Mouse (Mus musculus) layer of hippocampus, adult 9-10 months (tissue): ENCODE measurements around the gene Gstp1.
A peak's percentile ranks its signal among the peaks of the same experiment; 100 is the strongest.
"Not testable (repeated sequence)": the region's sequence is repeated elsewhere in the genome, so short reads cannot be mapped to it uniquely, and the experiment has no call there.

Source experiments
- DNase-seq: peaks from one replicate; pipeline ENCODE4 v3.0.0; 2022; ENCODE audit warnings: low spot score

The Gstp1 gene

DNA sequence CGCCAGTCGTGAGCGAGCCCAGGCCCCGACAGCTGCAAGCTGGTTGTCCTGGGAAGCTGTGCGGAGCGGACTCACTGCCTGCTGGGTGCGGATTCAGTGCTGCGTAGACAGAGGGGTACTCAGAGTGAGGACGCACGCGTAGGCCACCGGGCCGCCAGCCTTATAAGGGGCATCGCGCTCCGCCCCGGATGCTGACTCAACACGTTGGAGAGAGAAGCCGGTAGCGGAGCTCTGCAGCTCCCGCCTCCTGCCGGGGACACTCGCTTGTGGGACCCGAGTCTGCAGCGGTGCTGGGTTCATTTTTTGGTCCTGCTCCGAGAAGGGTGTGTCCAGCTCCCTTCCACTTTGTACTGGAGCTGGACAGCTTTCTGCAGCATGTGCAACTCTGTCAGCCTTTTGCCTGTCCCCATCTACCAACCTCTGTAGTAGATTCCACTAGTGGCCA is at the start of gene Gstp1:
Gene Gstp1 (minus strand): TSS at position 198 of the 445 bp plus-strand sequence.
- DNase-seq, result peak; percentile 73

DNA sequence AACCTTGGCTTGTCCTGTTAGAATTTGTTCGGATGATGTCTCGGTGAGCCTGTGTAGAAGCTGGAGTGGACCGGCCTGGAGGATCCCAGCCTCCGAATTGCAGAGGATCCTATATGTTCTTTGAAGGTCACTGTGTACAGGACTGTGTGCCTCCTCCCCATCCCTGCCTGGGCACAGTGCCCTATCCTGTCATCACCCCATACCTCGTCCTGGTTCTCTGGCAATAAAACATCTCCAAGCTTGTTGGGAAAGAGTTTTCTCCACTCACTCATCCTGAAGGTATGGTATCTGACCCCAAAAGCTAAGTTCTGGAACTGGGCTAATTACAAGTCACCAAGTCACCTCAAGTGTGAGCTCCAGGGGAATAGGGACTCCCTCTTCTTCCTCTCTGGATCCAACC is 49.3 kb upstream of the Gstp1 start:
- no peak for DNase-seq

DNA sequence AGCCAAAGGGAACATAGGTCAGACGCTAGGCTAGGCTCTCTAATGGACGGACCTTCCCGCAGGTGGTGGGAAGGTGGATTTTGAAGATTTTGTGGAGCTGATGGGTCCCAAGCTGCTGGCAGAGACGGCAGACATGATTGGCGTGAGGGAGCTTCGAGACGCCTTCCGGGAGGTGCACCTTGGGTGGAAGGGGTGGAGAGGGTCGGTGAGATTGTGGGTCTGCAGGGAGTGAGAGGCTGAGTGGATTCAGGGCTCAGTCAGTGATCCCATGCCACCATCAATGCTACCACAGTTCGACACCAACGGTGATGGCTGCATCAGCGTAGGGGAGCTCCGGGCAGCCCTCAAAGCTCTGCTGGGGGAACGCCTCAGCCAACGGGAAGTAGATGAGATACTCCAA is 48.4 kb upstream of the Gstp1 start:
- no peak for DNase-seq

DNA sequence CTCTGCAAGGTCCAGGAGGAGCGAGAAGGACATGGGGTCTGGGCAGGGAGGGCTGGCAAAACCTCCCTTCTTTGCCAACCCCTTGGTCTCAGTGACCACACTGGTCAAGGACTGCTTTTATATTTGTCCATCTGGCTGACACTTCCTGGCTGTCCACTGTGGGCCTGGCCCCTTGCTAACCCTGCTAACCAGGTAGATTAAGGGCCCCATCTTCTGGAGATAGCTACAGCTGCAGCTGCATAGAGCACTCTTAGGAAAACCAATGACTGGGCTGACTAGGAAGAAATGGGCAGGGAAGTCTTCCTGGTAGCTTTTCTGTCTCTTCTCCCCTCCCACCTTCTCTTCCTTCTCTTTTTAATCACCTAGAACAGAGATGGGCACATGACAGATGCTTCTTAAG is 47.2 kb upstream of the Gstp1 start:
- no peak for DNase-seq

DNA sequence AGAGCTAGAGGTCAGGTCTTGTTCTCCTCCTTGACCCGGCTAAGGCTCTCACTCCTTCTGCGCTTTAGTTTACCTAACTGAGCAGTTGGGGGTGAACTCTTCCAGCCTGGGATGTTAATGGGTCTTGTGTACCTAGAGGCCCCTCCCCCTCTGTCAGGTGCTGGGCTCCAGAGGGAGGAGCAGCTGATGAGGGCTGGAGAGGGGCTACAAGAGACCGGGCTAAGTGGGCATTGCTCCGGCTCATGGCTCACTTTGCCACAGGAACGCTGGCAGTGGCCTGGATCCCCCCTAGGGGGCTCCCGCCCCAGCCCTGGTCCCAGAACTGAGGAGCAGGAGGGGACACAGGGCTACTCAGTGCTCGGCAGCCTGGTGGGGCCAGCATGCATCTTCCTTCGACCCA is 46.0 kb upstream of the Gstp1 start:
- no peak for DNase-seq

DNA sequence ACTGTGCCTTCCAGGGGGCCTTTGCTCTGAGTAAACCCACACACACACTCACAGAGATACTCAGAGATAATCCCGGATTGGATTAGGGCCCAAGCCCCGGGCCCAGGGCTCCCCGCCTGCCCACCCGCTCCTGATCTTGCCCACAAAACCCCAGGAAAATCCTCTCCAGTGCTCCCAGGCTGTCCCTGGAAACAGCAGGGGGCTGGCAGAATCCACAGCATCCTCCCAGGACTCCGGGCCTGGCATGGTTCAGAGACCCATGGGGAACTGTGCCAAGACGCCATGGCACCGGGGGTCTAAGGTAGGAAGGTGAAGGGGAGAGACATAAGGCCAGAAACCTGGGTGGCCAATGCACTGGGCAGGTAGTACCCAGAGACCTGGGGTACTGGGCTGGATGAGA is 45.5 kb upstream of the Gstp1 start:
- DNase-seq, result no peak

DNA sequence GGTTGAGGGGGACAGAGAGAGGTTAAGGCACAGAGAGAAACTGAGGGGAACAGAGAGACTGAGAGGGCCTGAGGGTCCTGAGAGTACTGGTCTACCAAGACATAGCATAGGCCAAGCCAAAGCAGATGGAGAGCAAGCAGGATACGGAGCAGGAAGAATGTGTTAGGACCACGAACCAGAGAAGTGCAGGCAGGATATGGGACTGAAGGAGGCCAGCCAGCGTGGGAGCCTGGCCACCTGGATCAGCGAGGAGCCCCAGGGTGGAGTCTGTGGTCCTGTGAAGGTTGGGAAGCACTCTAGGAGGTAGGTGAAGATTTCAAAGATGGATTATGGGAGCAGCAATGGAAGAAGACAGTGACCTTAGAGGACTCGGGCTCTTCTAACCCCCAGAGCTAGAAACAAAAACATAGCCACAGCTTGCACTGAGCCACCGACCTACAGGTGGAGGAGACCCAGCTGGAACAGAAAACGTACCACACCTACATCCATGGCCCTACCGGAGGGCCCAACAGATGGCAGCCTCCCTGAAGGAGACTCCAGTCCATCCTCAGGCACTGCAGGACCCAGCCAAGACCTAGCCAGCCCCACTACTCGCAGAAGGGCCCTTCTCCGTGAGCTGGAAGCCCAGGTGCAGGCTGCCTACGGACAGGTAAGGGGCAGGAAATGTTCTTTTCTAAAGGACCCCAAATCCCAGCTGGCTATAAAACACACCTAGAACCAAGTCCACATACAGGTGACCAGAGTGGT is 44.6 kb upstream of the Gstp1 start:
- DNase-seq, result no peak

DNA sequence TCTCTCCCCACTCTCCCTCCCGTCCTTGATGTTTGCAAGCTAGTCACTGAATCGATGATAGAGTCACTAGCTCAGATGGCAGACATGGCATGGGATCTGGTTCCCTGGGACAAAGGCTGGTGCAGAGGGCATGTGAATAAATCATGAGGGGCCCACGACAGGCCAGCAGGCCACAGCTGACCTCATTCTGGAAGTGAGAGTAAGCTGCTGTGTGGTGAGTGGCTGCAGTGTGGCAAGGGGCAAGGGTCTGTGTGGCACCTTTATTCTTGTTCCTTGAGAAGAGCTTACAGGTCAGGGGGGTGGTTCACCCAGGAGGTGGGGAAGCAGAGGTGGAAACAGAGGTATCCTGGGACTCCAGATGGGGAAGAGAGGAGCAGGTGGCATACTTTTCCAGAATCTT is 43.6 kb upstream of the Gstp1 start, which contains the start of gene Cabp2:
Gene Cabp2 (plus strand): TSS at position 185 of the 400 bp plus-strand sequence.
- no peak for DNase-seq

DNA sequence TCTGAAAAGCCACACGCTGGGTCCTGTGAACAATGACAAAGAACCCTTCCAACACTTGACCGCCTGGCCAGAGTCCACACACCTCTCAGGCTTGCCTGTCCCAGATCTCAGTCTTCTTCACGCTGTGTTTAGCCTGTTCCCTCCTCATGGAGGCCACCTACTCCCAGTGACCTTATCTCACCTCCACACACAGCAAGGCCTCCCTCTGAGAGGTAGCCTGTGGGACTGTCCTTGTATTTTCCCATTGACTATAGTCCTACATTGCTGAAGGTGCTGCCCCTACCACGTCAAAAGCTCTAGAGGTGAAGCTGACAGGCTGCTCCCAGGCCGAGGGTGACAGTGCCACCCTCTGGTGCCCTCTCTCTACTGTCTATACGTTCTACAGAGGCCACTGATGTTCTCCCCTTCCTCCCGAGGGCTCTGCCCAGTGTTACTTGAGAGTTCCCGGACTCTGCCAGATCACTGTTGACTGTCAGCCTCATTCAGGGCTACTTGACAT is 42.8 kb upstream of the Gstp1 start:
- no peak for DNase-seq

DNA sequence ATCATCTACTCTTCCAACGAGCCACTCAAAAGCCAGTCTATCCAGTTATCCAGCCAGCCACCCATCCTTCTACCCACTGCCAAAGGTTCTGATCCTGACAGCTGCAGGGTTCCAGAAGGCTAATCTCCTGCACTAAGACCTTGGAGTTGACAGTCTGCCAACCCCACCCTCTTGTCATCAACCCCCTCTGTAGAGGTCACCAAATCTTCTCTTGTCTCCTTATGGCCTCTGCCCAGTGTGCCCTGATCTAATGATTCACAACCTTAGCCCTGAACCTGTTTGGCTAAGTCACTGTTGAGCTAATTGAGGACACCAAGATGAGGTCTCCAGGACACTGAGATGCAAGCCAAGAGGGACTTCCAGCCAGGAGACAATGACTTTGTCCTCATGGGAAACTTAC is 41.8 kb upstream of the Gstp1 start:
- DNase-seq, result no peak

DNA sequence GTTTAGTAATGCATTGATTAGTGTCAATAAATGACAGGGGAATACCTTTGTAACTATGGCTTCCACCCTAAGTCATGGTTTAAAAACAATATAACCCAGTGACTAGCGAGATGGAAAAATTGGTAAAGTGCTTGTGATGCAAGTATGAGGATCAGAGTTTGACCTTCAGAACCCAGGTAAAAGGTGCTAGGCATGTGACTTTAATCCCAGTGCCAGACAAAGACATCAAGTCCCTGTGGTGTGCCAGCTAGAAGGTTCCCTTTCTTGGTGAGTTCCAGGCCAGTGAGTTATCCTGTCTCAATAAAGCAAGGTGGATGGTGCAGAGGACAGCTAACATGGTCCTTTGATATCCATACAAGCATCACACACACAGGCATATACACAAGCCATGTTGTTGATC is 37.7 kb upstream of the Gstp1 start:
- no peak for DNase-seq

DNA sequence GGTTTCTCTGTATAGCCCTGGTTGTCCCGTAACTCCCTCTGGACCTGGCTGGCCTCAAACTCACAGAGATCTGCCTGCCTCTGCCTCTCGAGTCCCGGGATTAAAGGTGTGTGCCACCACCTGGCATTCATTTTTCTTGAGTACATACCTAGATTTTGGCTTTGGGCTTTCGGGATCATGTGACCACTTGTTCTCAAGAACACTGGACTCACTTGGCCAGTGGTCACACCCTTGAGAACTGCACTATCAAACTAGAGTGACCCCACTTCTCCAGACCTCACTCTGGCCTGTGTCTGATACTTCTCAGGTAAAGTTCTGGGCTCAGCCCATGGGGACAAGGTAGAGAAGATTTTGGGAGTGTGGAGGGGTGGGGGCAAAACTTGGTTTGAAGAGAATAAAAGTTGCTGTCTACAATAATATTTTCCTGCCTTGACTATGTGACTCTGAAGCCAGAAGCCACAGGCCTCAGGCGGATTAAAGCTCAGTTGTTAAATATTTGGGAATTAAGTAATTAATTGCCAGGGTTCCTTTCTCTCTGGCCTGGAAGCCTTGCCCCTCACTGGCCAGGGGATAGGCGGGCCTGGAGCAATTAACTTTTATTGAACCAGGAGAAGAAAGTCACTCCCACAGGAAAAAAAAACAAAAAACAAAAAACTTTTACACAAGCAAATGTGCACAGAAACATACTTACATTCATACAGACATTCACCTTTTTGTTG is 35.1 kb upstream of the Gstp1 start:
- no peak for DNase-seq

DNA sequence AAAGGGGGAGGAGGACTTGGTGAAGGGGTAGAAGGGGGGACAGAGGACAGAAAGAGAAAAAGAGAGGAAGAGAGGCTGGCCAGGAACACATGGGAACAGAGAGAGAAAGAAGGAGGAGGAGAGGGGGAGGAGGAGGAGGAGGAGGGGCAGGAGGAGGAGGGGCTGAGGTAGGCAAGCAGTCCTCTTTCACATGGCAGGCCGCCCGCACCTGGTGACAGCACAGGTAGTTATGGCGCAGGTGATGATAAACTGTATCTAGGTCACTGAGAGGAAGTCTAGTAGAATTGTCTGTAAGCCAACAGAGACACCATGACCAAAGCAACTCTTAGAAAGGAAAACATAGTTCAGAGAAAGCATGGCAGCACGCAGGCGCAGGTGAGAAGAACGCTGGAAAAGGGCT is 33.6 kb upstream of the Gstp1 start:
- DNase-seq, result no peak

DNA sequence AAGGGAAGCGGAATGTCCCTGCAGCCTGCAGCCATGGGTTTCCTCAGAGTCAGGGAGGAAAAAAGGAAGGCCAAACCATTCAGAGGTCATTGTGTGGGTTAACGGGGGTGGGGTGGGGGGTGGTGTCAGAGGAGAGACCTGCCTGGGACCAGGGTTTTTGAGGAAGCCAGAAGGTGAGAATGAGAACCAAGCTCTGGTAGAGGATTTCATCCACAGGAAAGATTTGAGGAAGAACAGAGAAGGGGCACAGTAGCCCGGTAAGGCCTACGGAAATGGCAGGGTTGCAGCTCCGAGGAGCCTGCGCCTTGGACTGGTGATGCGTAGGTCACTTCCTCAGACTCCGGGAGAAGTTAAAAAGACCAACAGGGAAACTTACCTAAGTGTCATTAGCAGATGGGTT is 33.0 kb upstream of the Gstp1 start:
- no peak for DNase-seq

DNA sequence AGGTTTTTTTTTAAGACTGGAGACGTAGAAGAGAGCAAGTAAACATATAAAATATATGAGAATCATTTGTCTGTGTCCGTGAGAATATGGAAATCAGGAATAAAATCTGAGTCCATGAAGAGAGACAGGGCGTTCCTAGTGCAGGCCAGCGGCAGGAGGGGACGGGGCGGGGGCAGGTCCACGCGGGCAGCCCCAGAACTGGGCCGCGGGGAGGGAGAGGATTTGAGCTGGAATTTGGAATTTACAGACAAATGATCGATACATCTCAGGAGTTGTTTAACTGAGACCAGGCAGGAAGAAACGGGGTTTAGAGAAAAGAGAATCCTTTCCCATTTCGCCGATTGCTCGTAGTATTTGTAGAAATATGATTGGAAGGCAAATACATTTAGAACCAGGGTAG is 32.5 kb upstream of the Gstp1 start:
- no peak for DNase-seq

DNA sequence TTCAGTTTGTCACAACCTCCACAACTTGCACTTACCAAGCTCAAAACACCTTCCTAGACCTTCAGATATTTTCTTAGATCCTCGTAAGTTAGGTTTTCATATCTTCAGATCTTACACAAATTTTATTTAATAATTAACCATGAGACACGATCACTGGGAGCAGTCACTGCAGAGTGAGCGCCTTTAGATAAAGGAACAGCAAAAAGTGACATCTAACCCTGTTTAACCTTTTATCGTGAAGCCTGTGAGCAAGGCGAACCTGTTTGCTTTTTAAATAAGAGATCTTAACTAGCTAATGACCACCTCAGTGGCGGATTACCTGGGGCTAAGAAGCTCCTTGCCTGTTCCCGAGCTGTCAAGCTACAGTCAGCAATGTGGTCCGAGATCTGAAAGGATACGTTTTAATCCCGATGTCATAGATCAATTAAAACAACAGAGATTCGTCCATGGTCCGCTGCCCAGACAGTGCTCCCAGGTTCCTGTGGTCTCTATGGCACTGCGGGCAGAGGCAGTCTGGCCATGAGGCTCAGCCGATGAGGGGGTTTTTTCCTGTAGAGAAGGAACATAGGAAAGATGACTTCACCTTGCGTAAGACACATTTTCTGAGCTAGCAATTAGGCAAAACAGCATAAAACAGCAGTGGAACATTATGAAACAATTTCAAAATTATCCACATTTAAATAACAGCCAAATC is 31.1 kb upstream of the Gstp1 start:
- DNase-seq, result no peak

DNA sequence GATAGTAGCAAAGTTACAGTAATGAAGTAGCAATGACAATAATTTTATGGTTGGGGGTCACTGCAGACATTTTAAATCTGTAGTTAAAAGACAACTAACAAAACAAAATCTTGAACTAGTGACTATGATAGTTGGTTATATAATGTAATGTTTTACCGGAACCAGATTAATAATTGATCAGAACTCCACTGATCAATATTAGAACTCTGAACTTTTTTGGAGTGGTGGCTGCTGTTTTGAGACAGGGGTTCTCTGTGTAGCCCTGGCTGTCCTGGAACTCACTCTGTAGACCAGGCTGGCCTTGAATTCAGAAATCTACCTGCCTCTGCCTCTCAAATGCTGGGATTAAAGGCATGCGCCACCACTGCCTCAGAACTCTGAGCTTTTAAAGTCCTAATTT is 30.5 kb upstream of the Gstp1 start:
- DNase-seq, result not testable (repeated sequence)

DNA sequence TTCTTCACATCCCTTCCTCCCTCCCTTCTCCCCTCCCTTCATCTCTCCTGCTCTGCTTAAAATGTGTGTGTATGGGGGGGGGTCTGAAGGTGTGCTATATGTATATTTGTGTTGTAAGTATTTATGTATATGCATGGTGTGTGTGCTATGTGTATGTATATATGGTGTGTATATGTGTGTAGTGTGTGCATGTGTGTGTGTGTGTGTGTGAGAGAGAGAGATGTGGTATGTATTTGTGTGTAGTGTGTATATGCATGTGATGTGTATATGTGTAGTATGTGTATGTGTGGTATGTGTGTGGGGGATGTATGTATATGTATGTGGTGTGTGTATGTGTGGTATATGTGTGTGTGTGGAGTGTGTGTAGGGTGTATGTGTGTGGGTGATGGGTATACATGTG is 29.1 kb upstream of the Gstp1 start:
- DNase-seq, result no peak

DNA sequence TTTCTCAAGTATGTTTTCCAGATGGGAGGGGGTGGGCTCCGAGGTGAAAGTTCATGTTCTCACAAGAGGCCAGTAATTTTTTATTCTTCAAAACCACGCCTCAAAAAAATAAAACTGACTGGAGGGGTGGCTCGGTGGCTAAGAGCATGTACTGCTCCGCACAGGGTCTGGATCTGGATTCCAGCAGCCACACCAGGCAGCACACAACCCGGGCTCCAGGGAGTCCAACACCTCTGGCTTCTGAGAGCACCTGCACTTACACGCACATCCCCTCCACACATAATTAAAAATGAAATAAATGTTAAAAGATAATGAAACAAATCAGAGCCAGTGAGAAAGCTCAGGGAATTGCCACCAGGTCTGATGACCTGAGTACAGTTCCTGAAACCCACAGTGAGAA is 28.5 kb upstream of the Gstp1 start:
- no peak for DNase-seq

DNA sequence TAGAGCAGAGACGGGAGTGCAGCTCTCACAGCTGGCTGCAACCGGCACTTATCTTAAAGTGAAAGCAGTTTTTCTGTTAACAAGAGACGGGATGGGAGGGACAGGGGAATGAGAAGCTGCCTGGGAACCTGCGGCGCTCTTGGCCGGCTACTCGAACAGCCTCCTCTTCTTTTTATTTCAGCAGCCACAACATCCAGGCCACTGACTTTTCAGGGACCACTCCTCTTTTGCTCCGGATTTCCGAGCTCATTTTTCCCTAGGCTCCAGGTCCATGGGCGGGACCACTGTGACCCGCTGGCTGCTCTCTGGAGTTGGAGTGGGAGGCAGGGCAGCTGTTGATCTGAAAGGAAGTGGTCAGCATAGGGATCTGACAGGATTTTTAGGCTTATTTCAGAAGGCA is 26.7 kb upstream of the Gstp1 start:
- not testable (repeated sequence) for DNase-seq

DNA sequence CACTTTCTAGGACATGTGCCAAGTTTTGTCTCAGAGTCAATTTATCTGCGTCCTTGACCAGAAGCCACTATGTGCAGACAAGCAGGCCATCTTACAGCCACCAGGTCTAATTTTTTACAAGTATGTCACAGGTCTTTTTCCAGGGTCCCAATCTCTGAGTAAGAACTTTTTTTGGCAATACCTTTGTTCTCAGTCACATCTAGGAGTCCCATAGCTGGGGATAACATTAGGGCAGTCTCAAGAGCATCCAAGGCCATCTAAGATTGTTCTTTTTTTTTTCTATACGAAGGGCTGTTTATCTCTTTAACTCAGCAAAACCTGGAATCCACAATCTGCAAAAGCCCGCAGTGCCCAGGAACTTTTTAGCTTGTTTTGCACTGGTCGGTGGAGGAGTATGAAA is 25.6 kb upstream of the Gstp1 start:
- DNase-seq, result not testable (repeated sequence)

DNA sequence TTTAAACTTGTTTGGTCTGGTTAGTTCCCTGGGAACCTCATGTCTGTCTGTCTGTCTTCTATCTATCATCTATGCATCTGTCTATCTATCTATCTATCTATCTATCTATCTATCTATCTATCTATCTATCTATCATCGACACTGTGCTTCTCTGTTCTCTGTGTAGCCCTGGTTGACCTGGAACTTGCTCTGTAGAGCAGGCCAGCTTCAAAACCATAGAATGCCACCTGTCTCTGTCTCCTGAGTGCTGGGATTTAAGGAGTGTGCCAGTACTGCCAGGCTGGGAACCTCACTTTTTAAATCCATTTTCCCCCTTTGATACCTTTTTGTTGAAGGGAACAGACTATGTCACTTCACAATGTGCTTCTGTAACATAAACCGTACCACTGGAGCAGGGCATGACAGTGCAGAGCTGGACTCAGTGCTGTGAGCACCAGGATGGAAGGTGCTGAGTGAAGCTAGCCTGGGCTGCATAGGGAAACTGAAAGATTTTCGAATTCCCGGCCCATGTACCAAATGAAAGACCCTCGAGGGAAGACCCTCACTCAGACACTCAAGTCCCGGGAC is 23.2 kb upstream of the Gstp1 start:
- DNase-seq, result no peak
